Comparison of ENCODE assay signal across 8 mouse cellular contexts in the genomic region with DNA sequence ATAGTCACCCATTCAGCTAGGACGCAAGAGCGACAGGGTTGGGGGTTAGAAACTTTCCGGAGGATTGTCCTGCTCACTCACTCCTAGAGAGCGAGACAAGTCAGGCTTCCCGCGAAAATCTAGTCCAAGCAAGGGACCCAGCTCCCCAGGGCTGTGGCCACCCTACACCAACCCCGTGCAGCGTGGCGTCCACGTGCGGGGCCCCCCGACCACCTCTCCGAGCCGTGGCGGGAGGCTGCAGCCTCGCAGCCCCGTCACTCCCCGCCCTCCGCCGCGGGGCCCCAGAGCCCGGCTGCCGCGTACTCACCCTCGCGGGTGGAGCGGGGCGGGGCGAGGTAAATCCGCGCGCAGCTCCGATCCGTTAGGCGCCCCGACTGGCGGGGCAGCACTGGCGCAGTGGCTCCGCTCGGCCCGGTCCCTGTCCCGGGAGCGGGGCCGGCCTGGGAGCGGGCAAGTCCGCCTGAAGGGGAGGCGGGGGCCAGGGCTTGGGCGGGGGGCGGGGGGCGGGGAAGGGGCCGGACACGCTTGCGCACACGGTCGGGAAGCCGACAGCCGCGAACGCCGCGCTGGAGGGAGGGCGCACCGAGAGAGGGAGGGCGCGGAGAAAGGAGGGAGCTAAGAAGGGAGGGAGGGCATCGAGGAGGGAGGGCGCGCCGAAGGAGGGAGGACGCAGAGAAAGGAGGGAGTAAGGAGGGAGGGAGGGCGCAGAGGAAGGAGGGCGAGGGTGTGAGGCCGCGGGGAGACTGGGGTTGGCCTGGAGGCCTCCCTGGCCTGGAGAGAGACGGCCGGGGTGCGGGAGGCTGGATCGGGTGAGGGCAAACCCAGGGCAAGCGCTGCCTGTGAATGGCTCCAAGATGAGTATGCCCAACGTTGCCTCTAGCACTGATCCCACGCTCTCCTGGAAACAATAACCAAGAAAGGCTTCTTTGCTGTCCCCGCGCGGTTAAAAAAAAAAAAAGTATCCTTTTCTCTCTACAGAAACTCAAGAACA. TPM values are rescaled to one million over a fixed set of nuclear protein-coding genes. Genes with fewer than 3 reads are reported as not detected.
DNase-seq lines count a peak whose midpoint lies in the region; ATAC-seq lines count a peak whose summit lies in the region.

No protein-coding gene starts in this region.

- peak; percentile 76 to 80 for DNase-seq in cerebellum, postnatal 25 days
- peak; percentile 59 to 67 for DNase-seq in frontal cortex, postnatal 36 days (ENCODE audit: low spot score in 2 of 2)
- peak; percentile 77 for DNase-seq in hindbrain, embryonic 14.5 days (ENCODE audit: low spot score)
- peak; percentile 52 to 91 for DNase-seq in left cerebral cortex, postnatal 10 days (ENCODE audit: extremely low spot score in 1 of 2, low spot score in 2 of 2)
- DNase-seq in right cerebral cortex, adult 2 months (ENCODE audit: low spot score in 2 of 2) = peak; percentile 67 to 68
- DNase-seq in urinary bladder, postnatal 10 days (ENCODE audit: low spot score) = peak; percentile 36

- no peaks in the 10 kb centered on the region for H3K9me3 ChIP-seq in hindbrain, embryonic 14.5 days (ENCODE audit: control insufficient read depth, low read length)
- H3K9me3 ChIP-seq in megakaryocyte, embryonic 14.5 days = no peaks in the 10 kb centered on the region

- H3K27ac ChIP-seq in hindbrain, embryonic 14.5 days = peak overlapping the region; percentile 84

- no peaks in the 10 kb centered on the region for H3K36me3 ChIP-seq in hindbrain, embryonic 14.5 days (replicated peaks; ENCODE audit: control insufficient read depth, insufficient read depth)
- H3K36me3 ChIP-seq in megakaryocyte, embryonic 14.5 days (replicated peaks; ENCODE audit: low read length) = peaks cover 56% of the 10 kb centered on the region

- under 1% methylated on average over 80 of the region's 84 CpGs for WGBS in hindbrain, embryonic 14.5 days

- H3K4me2 ChIP-seq in hindbrain, embryonic 14.5 days (replicated peaks) = peak overlapping the region; percentile 82

- peak overlapping the region; percentile 85 for H3K9ac ChIP-seq in hindbrain, embryonic 14.5 days

- no peaks in the 10 kb centered on the region for H3K27me3 ChIP-seq in hindbrain, embryonic 14.5 days (ENCODE audit: control insufficient read depth, insufficient read depth, low read length)
- H3K27me3 ChIP-seq in megakaryocyte, embryonic 14.5 days (replicated peaks) = no peaks in the 10 kb centered on the region

- intact Hi-C loops in left cerebral cortex, postnatal 10 days (cut with DNase I) = loop anchor here (5.0 kb wide), 1 partner anchor 51 kb away; no protein-coding TSS in a partner anchor

- ATAC-seq in activated CD4-positive, CD25-positive, alpha-beta regulatory T cell, adult 4 months = peak; percentile 64
- ATAC-seq in hindbrain, embryonic 14.5 days (ENCODE audit: low FRiP score) = peak; percentile 94

- peaks cover 24% of the 10 kb centered on the region for H3K4me1 ChIP-seq in hindbrain, embryonic 14.5 days (replicated peaks; ENCODE audit: control insufficient read depth, insufficient read depth, low read length)
- peaks cover 78% of the 10 kb centered on the region for H3K4me1 ChIP-seq in megakaryocyte, embryonic 14.5 days

- H3K4me3 ChIP-seq in hindbrain, embryonic 14.5 days (replicated peaks; ENCODE audit: low read length) = peak overlapping the region; percentile 69
- H3K4me3 ChIP-seq in megakaryocyte, embryonic 14.5 days (replicated peaks) = peak overlapping the region; percentile 97

RNA-seq across cellular contexts. Expression of a gene that starts 2.4 kb away (rescaled TPM):
- 10 to 100 TPM; 12.0 to 21.5 TPM for polyA plus RNA-seq in activated CD4-positive, CD25-positive, alpha-beta regulatory T cell, adult 4 months (2017; shearing (Covaris generic))
- 12.8 and 13.5 TPM in 2 replicates for polyA plus RNA-seq in hindbrain, embryonic 14.5 days (2014; fragmentation: Nextera tagmentation; extraction: Ambion mirVana)
- total RNA-seq in left cerebral cortex, postnatal 10 days (2021) = 10 to 100 TPM; 26.8 to 27.2 TPM
- polyA plus RNA-seq in megakaryocyte, embryonic 14.5 days (2012; ENCODE audit: insufficient read depth, low replicate concordance) = 13.7 and 16.5 TPM in 2 replicates

RNA-seq across cellular contexts. Expression of a gene that starts 59.2 kb away (rescaled TPM):
- polyA plus RNA-seq in activated CD4-positive, CD25-positive, alpha-beta regulatory T cell, adult 4 months (2017; shearing (Covaris generic)) = 10 to 100 TPM; 84.9 to 98.4 TPM
- polyA plus RNA-seq in hindbrain, embryonic 14.5 days (2014; fragmentation: Nextera tagmentation; extraction: Ambion mirVana) = 71.6 and 74.4 TPM in 2 replicates
- total RNA-seq in left cerebral cortex, postnatal 10 days (2021) = 10 to 100 TPM; 17.6 to 18.5 TPM
- 78.0 and 88.3 TPM in 2 replicates for polyA plus RNA-seq in megakaryocyte, embryonic 14.5 days (2012; ENCODE audit: insufficient read depth, low replicate concordance)

Comparison
In these comparisons a context has a peak if more than half of its experiments do, and no peak if none do; other contexts are left out.
1. Peak in every context shown above with its lines: DNase-seq, ATAC-seq, H3K4me3 ChIP-seq and H3K27ac ChIP-seq.